Mouse (Mus musculus) C2C12 (cell line): ENCODE data around the gene Ankrd9.

ENCODE experiments used
- CEBPB ChIP-seq: IDR thresholded peaks from one replicate; pipeline ENCODE4 v1.6.1; 2011; ENCODE audit warnings: low read depth, mild to moderate bottlenecking, control low read depth, moderate library complexity
- CTCF ChIP-seq: IDR thresholded peaks from one replicate; pipeline ENCODE4 v1.5.1; 2011; ENCODE audit not compliant: control insufficient read depth, insufficient read depth, insufficient read length
- FOSL1 ChIP-seq: IDR thresholded peaks from one replicate; pipeline ENCODE4 v1.8.0; 2011; ENCODE audit warnings: mild to moderate bottlenecking, low read length; ENCODE audit not compliant: poor library complexity, insufficient read depth, severe bottlenecking
- MAX ChIP-seq: IDR thresholded peaks from one replicate; pipeline ENCODE4 v1.6.1; 2011; ENCODE audit warnings: mild to moderate bottlenecking, control low read depth
- MYOD1 ChIP-seq: IDR thresholded peaks from one replicate; pipeline ENCODE4 v1.6.1; 2011; ENCODE audit warnings: low read depth; ENCODE audit not compliant: control insufficient read depth, insufficient read length
- USF1 ChIP-seq: IDR thresholded peaks from one replicate; pipeline ENCODE4 v1.6.1; 2011; ENCODE audit warnings: low read depth, mild to moderate bottlenecking, control low read depth, moderate library complexity

GRCm38 (mm10) chr12:111019086-111019485 lies 40.2 kb upstream of the Ankrd9 start:
- TF ChIP-seq CTCF (no peak), USF1 (no peak), CEBPB (no peak), FOSL1 (no peak), MAX (no peak), MYOD1 (no peak)
